Mouse (Mus musculus) cortical plate, adult 2 months (tissue): Measurements from ENCODE around the gene Pvalb. TPM values are rescaled to one million over a fixed set of nuclear protein-coding genes. Genes with fewer than 3 reads are reported as not detected.

Experiments
- H3K27ac ChIP-seq: fragments of 200-500 bp; 2 replicates; pipeline ENCODE4 v1.5.1; 2012; ENCODE audit warnings: low read length, control low read depth, inconsistent platforms; ENCODE audit not compliant: insufficient read depth
- H3K4me1 ChIP-seq: fragments of 200-500 bp; 2 replicates; pipeline ENCODE4 v1.6.1; 2011; ENCODE audit warnings: low read length; ENCODE audit not compliant: control insufficient read depth, insufficient read depth
- H3K4me3 ChIP-seq: fragments of 200-500 bp; 2 replicates; pipeline ENCODE4 v1.5.1; 2011; ENCODE audit warnings: mild to moderate bottlenecking, low read length, control low read depth; ENCODE audit not compliant: insufficient read depth
- CTCF ChIP-seq: fragments of 200-500 bp; IDR thresholded peaks from 2 replicates; pipeline ENCODE4 v1.5.1; 2011; ENCODE audit warnings: mild to moderate bottlenecking, control low read depth, low read length; ENCODE audit not compliant: insufficient read depth; ENCODE audit errors: extremely low read depth
- POLR2A ChIP-seq: fragments of 200-500 bp; IDR thresholded peaks from 2 replicates; pipeline ENCODE4 v1.6.1; 2011; ENCODE audit warnings: mild to moderate bottlenecking, low read length, control low read depth; ENCODE audit not compliant: insufficient read depth; ENCODE audit errors: extremely low read depth
- polyA plus RNA-seq: library from polyadenylated mRNA; depleted of rRNA; stranded (reverse); fragments of >200 nt; gene quantifications from 2 replicates; pipeline ENCODE4 v1.2.3, GENCODE M21; 2012; rRNA removed

Pvalb gene
- polyA plus RNA-seq, 1 experiment: 122 TPM

GRCm38 (mm10) chr15:78164466-78164865 is 41.7 kb downstream of the Pvalb start:
- TF ChIP-seq POLR2A: no peak
- TF ChIP-seq CTCF: no peak
- no peak overlapping the region for H3K27ac ChIP-seq
- H3K4me1 ChIP-seq: no peaks in the 10 kb centered on the region
- no peak overlapping the region for H3K4me3 ChIP-seq

GRCm38 (mm10) chr15:78161946-78162345 is 44.3 kb downstream of the Pvalb start:
- H3K27ac ChIP-seq: no peak overlapping the region
- no peaks in the 10 kb centered on the region for H3K4me1 ChIP-seq
- TF ChIP-seq CTCF (no peak), POLR2A (no peak)
- H3K4me3 ChIP-seq: no peak overlapping the region

GRCm38 (mm10) chr15:78158335-78158734 is 47.9 kb downstream of the Pvalb start:
- H3K4me1 ChIP-seq: no peaks in the 10 kb centered on the region
- no peak overlapping the region for H3K27ac ChIP-seq
- TF ChIP-seq CTCF (no peak), POLR2A (no peak)
- no peak overlapping the region for H3K4me3 ChIP-seq

GRCm38 (mm10) chr15:78157824-78158223 is 48.4 kb downstream of the Pvalb start:
- no peak overlapping the region for H3K27ac ChIP-seq

DNA sequence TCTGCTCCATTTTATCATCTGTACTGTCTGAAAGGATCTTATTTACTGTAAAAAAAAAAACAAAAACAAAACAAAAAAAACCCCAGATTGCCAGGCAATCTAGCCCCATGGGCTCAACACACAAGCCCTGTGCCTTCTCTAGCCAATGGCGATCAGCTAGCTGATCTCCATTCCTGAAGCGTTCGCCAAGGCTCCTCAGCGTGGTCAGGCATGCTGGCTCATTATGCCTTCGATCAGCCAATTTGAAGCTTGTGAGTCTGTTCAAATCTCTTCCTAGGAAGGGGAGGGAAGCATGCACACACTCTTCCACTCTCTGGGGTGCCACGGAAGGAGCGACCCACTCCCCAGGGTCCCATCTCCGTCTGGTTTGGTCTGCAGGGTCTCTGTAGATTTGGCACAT is 48.9 kb downstream of the Pvalb start:
- no peak overlapping the region for H3K27ac ChIP-seq
- H3K4me1 ChIP-seq: no peaks in the 10 kb centered on the region
- H3K4me3 ChIP-seq: no peak overlapping the region
- TF ChIP-seq POLR2A (no peak), CTCF (no peak)

More at GRCm38 (mm10) chr15:78157824-78158223, 48.4 kb downstream of the Pvalb start:
- TF ChIP-seq CTCF: no peak
- no peak for TF ChIP-seq POLR2A
- Histone ChIP-seq H3K4me1 (no peaks in the 10 kb centered on the region), H3K4me3 (no peak overlapping the region)

- H3K4me1 ChIP-seq: no peaks in the 10 kb centered on the region
- TF ChIP-seq POLR2A (no peak), CTCF (no peak)
Observed at GRCm38 (mm10) chr15:78155421-78155820, 50.8 kb downstream of the Pvalb start.

GRCm38 (mm10) chr15:78153045-78153775 is 53.0 kb downstream of the Pvalb start:
- TF ChIP-seq CTCF (no peak), POLR2A (no peak)
- Histone ChIP-seq H3K27ac (no peak overlapping the region), H3K4me3 (no peak overlapping the region), H3K4me1 (no peaks in the 10 kb centered on the region)

More at GRCm38 (mm10) chr15:78155421-78155820, 50.8 kb downstream of the Pvalb start:
- no peak overlapping the region for H3K27ac ChIP-seq
- no peak overlapping the region for H3K4me3 ChIP-seq

- Histone ChIP-seq H3K4me1 (no peaks in the 10 kb centered on the region), H3K4me3 (no peak overlapping the region), H3K27ac (no peak overlapping the region)
- no peak for TF ChIP-seq POLR2A
- no peak for TF ChIP-seq CTCF
Observed at GRCm38 (mm10) chr15:78148565-78148964, 57.6 kb downstream of the Pvalb start.

Other genes with a start within 250 kb of the Pvalb start
- gene Foxred2, start 249.7 kb downstream of the Pvalb start, polyA plus RNA-seq: 14.4 and 15.2 TPM in 2 replicates
- 106 and 111 TPM in 2 replicates for gene Eif3d, start 235.6 kb downstream of the Pvalb start, polyA plus RNA-seq
- gene Cacng2, start 86.4 kb downstream of the Pvalb start, polyA plus RNA-seq: 28.2 and 28.4 TPM in 2 replicates
- gene Ift27, start 32.3 kb downstream of the Pvalb start, polyA plus RNA-seq: 43.9 and 44.4 TPM in 2 replicates
- gene Ncf4, start 38.4 kb upstream of the Pvalb start, polyA plus RNA-seq: 1.7 and 1.9 TPM in 2 replicates
- 0.50 and 0.72 TPM in 2 replicates for gene Csf2rb2, start 99.3 kb upstream of the Pvalb start, polyA plus RNA-seq
- 1.2 and 1.8 TPM in 2 replicates for gene Csf2rb, start 119.4 kb upstream of the Pvalb start, polyA plus RNA-seq
- not detected in 2 replicates for gene Tex33, start 189.5 kb upstream of the Pvalb start, polyA plus RNA-seq
- gene Tst, start 199.5 kb upstream of the Pvalb start, polyA plus RNA-seq: 65.7 and 67.6 TPM in 2 replicates
- gene Mpst, start 200.0 kb upstream of the Pvalb start, polyA plus RNA-seq: 66.7 and 72.9 TPM in 2 replicates
- gene Kctd17, start 222.2 kb upstream of the Pvalb start, polyA plus RNA-seq: 489 and 526 TPM in 2 replicates